Mouse (Mus musculus): ENCODE measurements around the gene Olfr1278. TPM values are rescaled to one million over a fixed set of nuclear protein-coding genes. Genes with fewer than 3 reads are reported as not detected.
"Not testable (repeated sequence)": the region's sequence is repeated elsewhere in the genome, so short reads cannot be mapped to it uniquely, and the experiment has no call there.

Gene Olfr1278
- not detected for polyA plus RNA-seq (2017; shearing (Covaris generic))

GRCm38 (mm10) chr2:111289836-111290235, at the start of gene Olfr1278:
Olfr1278 (plus strand) TSS chr2:111290136.
- no peak for ATAC-seq

GRCm38 (mm10) chr2:111254216-111254615, 35.7 kb upstream of the Olfr1278 start, which contains the start of gene Olfr1276:
Olfr1276 (plus strand) TSS chr2:111254516.
- no peak for ATAC-seq

- no peak for ATAC-seq
These were observed 15.9 kb upstream of the Olfr1278 start, which contains the start of gene Olfr1277 for GRCm38 (mm10) chr2:111274006-111274405. Olfr1277 (minus strand) TSS chr2:111274106.

- no peak for ATAC-seq
These were observed 8.6 kb downstream of the Olfr1278 start for GRCm38 (mm10) chr2:111298541-111298940.

DNA sequence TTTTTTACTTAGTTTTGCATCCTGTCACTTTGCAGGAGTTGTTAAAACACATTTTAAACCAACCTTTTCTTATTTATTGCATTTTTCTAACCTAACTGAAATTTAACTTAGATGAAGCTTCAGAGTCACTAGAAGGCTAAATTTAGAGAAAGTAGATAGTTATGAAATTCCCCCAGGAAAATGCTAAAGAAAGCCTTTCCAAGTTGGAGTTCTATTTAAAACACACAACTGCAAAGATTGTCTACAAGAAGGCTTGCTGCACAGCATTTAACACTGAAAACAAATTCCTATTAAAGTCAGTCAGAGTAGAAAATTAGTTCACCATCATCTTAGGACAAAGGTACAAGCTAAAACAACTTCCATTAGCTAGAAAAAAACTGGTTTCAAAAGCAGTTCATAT, 10.4 kb downstream of the Olfr1278 start, which contains the start of gene Olfr1279:
Gene Olfr1279 (plus strand): TSS at position 262 of the 400 bp plus-strand sequence.
- ATAC-seq: no peak

DNA sequence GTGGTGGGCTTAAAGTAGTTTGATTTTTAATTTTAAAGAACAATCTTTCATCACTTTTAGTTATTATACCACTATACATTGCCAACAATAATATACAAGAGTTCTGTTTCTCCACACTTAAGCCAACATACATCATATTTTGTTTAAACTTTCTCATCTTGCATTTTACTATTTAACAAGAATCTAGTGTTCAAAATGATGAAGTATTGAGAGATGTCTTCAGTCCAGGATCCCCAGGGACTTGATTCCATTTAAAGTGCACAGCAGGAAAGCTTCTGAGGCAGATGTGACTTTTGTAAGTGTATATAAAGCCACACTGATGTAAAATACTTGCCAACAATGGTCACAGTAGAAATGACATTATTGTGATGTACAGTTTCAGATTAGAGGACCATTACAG, 23.8 kb downstream of the Olfr1278 start, which contains the start of gene Olfr1280:
Gene Olfr1280 (plus strand): TSS at position 301 of the 400 bp plus-strand sequence.
- ATAC-seq: no peak

- no peak for ATAC-seq
These were observed 36.3 kb downstream of the Olfr1278 start, which contains the start of gene Olfr1281 for GRCm38 (mm10) chr2:111326220-111326619. Olfr1281 (plus strand) TSS chr2:111326520.

DNA sequence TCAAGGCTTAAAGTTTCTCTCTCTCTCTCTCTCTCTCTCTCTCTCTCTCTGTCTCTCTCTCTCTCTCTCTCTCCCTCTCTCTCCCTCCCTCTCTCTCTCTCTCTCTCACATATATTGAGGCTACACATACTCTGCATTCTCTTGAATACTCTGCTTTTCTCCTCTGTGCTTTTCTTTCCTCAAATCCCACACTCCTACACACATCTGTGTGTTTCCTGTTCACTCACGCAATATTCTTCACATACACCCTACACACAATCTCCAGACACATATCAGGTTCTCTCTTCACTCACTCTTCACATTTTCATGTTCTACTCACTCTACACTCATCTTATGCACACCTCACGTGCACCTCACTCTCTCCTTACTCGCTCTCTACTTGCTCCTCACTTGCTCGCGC, 43.8 kb downstream of the Olfr1278 start:
- not testable (repeated sequence) for ATAC-seq

DNA sequence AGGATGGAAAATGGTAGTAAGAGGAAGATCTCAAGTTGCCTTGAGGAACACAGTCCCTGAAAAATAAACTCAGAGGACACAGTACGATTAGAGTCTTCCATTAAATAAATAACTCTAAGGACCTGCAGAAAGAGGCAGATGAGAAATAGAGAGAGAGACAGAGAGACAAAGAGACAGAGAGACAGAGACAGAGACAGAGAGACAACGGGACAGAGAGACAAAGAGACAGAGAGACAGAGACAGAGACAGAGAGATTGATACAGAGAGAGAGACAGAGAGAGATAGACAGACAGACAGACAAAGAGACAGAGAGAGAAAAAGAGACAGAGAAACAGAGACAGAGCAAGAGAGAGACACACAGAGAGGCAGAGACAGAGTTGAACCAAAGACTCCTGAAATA, 46.0 kb downstream of the Olfr1278 start, which contains the start of gene Olfr1282:
Gene Olfr1282 (minus strand): TSS at position 101 of the 400 bp plus-strand sequence.
- no peak for ATAC-seq

Other genes starting within 250 kb of the Olfr1278 start
- gene Gm13941, start 184.2 kb upstream of the Olfr1278 start, polyA plus RNA-seq (2017; shearing (Covaris generic)): not detected
- not detected for gene Gm15130, start 137.2 kb upstream of the Olfr1278 start, polyA plus RNA-seq (2017; shearing (Covaris generic))
- not detected for gene 4930430A15Rik, start 60.5 kb upstream of the Olfr1278 start, polyA plus RNA-seq (2017; shearing (Covaris generic))
- not detected for gene Olfr1275, start 54.9 kb upstream of the Olfr1278 start, polyA plus RNA-seq (2017; shearing (Covaris generic))
- not detected for gene Olfr1276, start 35.6 kb upstream of the Olfr1278 start, polyA plus RNA-seq (2017; shearing (Covaris generic))
- gene Olfr1277, start 16.0 kb upstream of the Olfr1278 start, polyA plus RNA-seq (2017; shearing (Covaris generic)): not detected
- gene Olfr1279, start 10.5 kb downstream of the Olfr1278 start, polyA plus RNA-seq (2017; shearing (Covaris generic)): not detected
- not detected for gene Olfr1280, start 23.9 kb downstream of the Olfr1278 start, polyA plus RNA-seq (2017; shearing (Covaris generic))
- not detected for gene Olfr1281, start 36.4 kb downstream of the Olfr1278 start, polyA plus RNA-seq (2017; shearing (Covaris generic))
- not detected for gene Olfr1282, start 45.9 kb downstream of the Olfr1278 start, polyA plus RNA-seq (2017; shearing (Covaris generic))
- gene Olfr1283, start 76.7 kb downstream of the Olfr1278 start, polyA plus RNA-seq (2017; shearing (Covaris generic)): not detected
- not detected for gene Olfr1284, start 85.4 kb downstream of the Olfr1278 start, polyA plus RNA-seq (2017; shearing (Covaris generic))
- not detected for gene Olfr1286, start 133.0 kb downstream of the Olfr1278 start, polyA plus RNA-seq (2017; shearing (Covaris generic))
- gene Olfr1287, start 159.0 kb downstream of the Olfr1278 start, polyA plus RNA-seq (2017; shearing (Covaris generic)): not detected
- not detected for gene Olfr1288, start 184.0 kb downstream of the Olfr1278 start, polyA plus RNA-seq (2017; shearing (Covaris generic))
- gene Olfr1289, start 190.7 kb downstream of the Olfr1278 start, polyA plus RNA-seq (2017; shearing (Covaris generic)): not detected
- gene Olfr1290, start 203.7 kb downstream of the Olfr1278 start, polyA plus RNA-seq (2017; shearing (Covaris generic)): not detected
- gene Olfr1291-ps1, start 207.0 kb downstream of the Olfr1278 start, polyA plus RNA-seq (2017; shearing (Covaris generic)): under 1 TPM in 1 of 2 experiments, not detected in 1; 0.16 TPM
- under 1 TPM in 1 of 2 experiments, not detected in 1; 0.09 TPM for gene Olfr1293-ps, start 235.1 kb downstream of the Olfr1278 start, polyA plus RNA-seq (2017; shearing (Covaris generic))